ENCODE assay signal across 8 mouse cellular contexts in genomic region chr11:101465869-101466551, GRCm38 (mm10). TPM values are rescaled to one million over a fixed set of nuclear protein-coding genes. Genes with fewer than 3 reads are reported as not detected.
DNase-seq lines count a peak whose midpoint lies in the region; ATAC-seq lines count a peak whose summit lies in the region.

TSS of gene Vat1 (minus strand) at chr11:101466230.

- peaks cover 44% of the 10 kb centered on the region for H3K4me1 ChIP-seq in embryonic facial prominence, embryonic 13.5 days
- peaks cover 52% of the 10 kb centered on the region for H3K4me1 ChIP-seq in heart, embryonic 12.5 days (replicated peaks)
- peaks cover 48% of the 10 kb centered on the region for H3K4me1 ChIP-seq in kidney, embryonic 16.5 days (ENCODE audit: insufficient read depth, low read length)
- peaks cover 73% of the 10 kb centered on the region for H3K4me1 ChIP-seq in liver, embryonic 13.5 days (replicated peaks)

- peak within 1 kb of the TSS; percentile 75 for H3K27ac ChIP-seq in embryonic facial prominence, embryonic 13.5 days
- peak within 1 kb of the TSS; percentile 83 for H3K27ac ChIP-seq in heart, embryonic 12.5 days (ENCODE audit: poor library complexity, severe bottlenecking)
- peak within 1 kb of the TSS; percentile 84 for H3K27ac ChIP-seq in kidney, embryonic 16.5 days (ENCODE audit: low read length)
- peak within 1 kb of the TSS; percentile 60 for H3K27ac ChIP-seq in liver, embryonic 13.5 days

- peak; percentile 44; the same call in 1 of the 2 replicates for ATAC-seq in embryonic facial prominence, embryonic 13.5 days (ENCODE audit: insufficient number of reproducible peaks, insufficient read depth, low FRiP score, low TSS enrichment, low read depth)
- ATAC-seq in heart, embryonic 12.5 days (ENCODE audit: insufficient number of reproducible peaks, low FRiP score): peak; percentile 83
- ATAC-seq in kidney, embryonic 16.5 days (ENCODE audit: low FRiP score, low TSS enrichment): peak; percentile 47
- ATAC-seq in liver, embryonic 13.5 days (ENCODE audit: low read depth): peak; percentile 67

- peak within 1 kb of the TSS; percentile 76 for H3K9ac ChIP-seq in embryonic facial prominence, embryonic 13.5 days
- peak within 1 kb of the TSS; percentile 89 for H3K9ac ChIP-seq in heart, embryonic 12.5 days
- peak within 1 kb of the TSS; percentile 81 for H3K9ac ChIP-seq in kidney, embryonic 16.5 days (replicated peaks; ENCODE audit: low read length)
- H3K9ac ChIP-seq in liver, embryonic 13.5 days: peak within 1 kb of the TSS; percentile 70

- WGBS in embryonic facial prominence, embryonic 13.5 days: 2% methylated on average over 60 of the region's 60 CpGs
- WGBS in heart, embryonic 12.5 days: 1% methylated on average over 60 of the region's 60 CpGs
- 1% methylated on average over 60 of the region's 60 CpGs for WGBS in kidney, embryonic 16.5 days
- whole genome bisulfite sequencing in liver, embryonic 13.5 days (ENCODE audit: insufficient replicate concordance): under 1% methylated on average over 60 of the region's 60 CpGs

- peak within 1 kb of the TSS; percentile 77 for H3K4me2 ChIP-seq in embryonic facial prominence, embryonic 13.5 days
- H3K4me2 ChIP-seq in heart, embryonic 12.5 days: peak within 1 kb of the TSS; percentile 95
- H3K4me2 ChIP-seq in kidney, embryonic 16.5 days (replicated peaks; ENCODE audit: low read depth, low read length): peak within 1 kb of the TSS; percentile 98
- peak within 1 kb of the TSS; percentile 98 for H3K4me2 ChIP-seq in liver, embryonic 13.5 days

- peak within 1 kb of the TSS; percentile 66 for H3K4me3 ChIP-seq in embryonic facial prominence, embryonic 13.5 days
- peak within 1 kb of the TSS; percentile 93 for H3K4me3 ChIP-seq in heart, embryonic 12.5 days
- H3K4me3 ChIP-seq in kidney, embryonic 16.5 days (ENCODE audit: low read length): peak within 1 kb of the TSS; percentile 84
- peak within 1 kb of the TSS; percentile 69 for H3K4me3 ChIP-seq in liver, embryonic 13.5 days (replicated peaks)

- no peaks in the 10 kb centered on the region for H3K9me3 ChIP-seq in embryonic facial prominence, embryonic 13.5 days
- no peaks in the 10 kb centered on the region for H3K9me3 ChIP-seq in heart, embryonic 12.5 days (replicated peaks)
- H3K9me3 ChIP-seq in kidney, embryonic 16.5 days (ENCODE audit: low read length): no peaks in the 10 kb centered on the region
- H3K9me3 ChIP-seq in liver, embryonic 13.5 days (replicated peaks): no peaks in the 10 kb centered on the region

- H3K27me3 ChIP-seq in embryonic facial prominence, embryonic 13.5 days: peaks cover 2% of the 10 kb centered on the region; the same call in 1 of the 2 replicates
- no peaks in the 10 kb centered on the region for H3K27me3 ChIP-seq in heart, embryonic 12.5 days (replicated peaks)
- no peaks in the 10 kb centered on the region for H3K27me3 ChIP-seq in kidney, embryonic 16.5 days (ENCODE audit: insufficient read depth, low read length)
- H3K27me3 ChIP-seq in liver, embryonic 13.5 days: peaks cover 74% of the 10 kb centered on the region
- H3K27me3 ChIP-seq in splenic B cell, adult 2 months (ENCODE audit: control insufficient read depth, insufficient read depth, low read length, poor library complexity, severe bottlenecking): peaks cover 4% of the 10 kb centered on the region; the same call in 1 of the 2 replicates

- H3K36me3 ChIP-seq in embryonic facial prominence, embryonic 13.5 days: peaks cover 16% of the 10 kb centered on the region
- H3K36me3 ChIP-seq in heart, embryonic 12.5 days: peaks cover 17% of the 10 kb centered on the region
- H3K36me3 ChIP-seq in kidney, embryonic 16.5 days (ENCODE audit: insufficient read depth, low read length): peaks cover 6% of the 10 kb centered on the region; the same call in 1 of the 2 replicates
- H3K36me3 ChIP-seq in liver, embryonic 13.5 days: peaks cover 3% of the 10 kb centered on the region; the same call in 1 of the 2 replicates
- peaks cover 2% of the 10 kb centered on the region; the same call in 1 of the 2 replicates for H3K36me3 ChIP-seq in splenic B cell, adult 2 months (ENCODE audit: control insufficient read depth, insufficient read depth, low read length, poor library complexity, severe bottlenecking)

- DNase-seq in 3134 (ENCODE audit: extremely low read depth, insufficient read length, low spot score): peak; percentile 90
- DNase-seq in adrenal gland, adult (ENCODE audit: inconsistent age in 2 of 2, low spot score in 1 of 2): peak; percentile 82 to 92
- peak; percentile 67 for DNase-seq in liver, embryonic 13.5 days
- DNase-seq in natural killer cell, adult 2 months (ENCODE audit: low spot score in 2 of 2): peak; percentile 43 to 55
- peak; percentile 80 for DNase-seq in splenic B cell, adult 2 months (ENCODE audit: low read depth, low spot score)

RNA-seq across cellular contexts. Expression of gene Vat1, which starts in this region (rescaled TPM):
- polyA plus RNA-seq in embryonic facial prominence, embryonic 13.5 days (2015; fragmentation: Nextera tagmentation; extraction: Ambion mirVana): 34.2 and 37.5 TPM in 2 replicates
- polyA plus RNA-seq in heart, embryonic 12.5 days (2016; fragmentation: Nextera tagmentation; extraction: Ambion mirVana): 39.3 and 40.4 TPM in 2 replicates
- 36.5 and 39.3 TPM in 2 replicates for polyA plus RNA-seq in kidney, embryonic 16.5 days (2015; fragmentation: Nextera tagmentation; extraction: Ambion mirVana)
- polyA plus RNA-seq in liver, embryonic 13.5 days (2015; fragmentation: Nextera tagmentation; extraction: Ambion mirVana): 8.8 and 8.9 TPM in 2 replicates

Comparison
In these comparisons a context has a peak if more than half of its experiments do, and no peak if none do; other contexts are left out.
1. Peak in every context shown above with its lines: DNase-seq, ATAC-seq, H3K4me3 ChIP-seq and H3K27ac ChIP-seq.